ENCODE assay signal across 17 mouse cellular contexts in the genomic region with DNA sequence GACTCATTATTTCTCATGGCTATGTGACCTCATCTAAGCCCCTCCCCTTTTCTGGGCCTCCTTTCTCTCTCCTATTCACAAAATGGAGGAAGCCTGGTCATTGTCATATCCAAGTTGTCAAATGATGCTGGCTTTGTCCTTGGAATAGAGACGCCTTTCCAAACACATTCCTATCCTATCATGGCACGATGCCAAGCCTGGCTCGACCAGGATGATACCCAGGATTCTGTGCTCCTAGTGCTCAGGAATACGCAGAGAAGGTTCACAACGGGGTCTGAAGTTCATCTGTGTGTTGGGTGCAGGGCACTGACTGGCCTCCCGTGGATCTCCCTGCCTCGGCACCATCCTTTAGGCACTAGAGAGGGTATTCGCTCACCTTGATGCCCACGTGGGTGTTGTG. TPM values are rescaled to one million over a fixed set of nuclear protein-coding genes. Genes with fewer than 3 reads are reported as not detected.
"Had no signal": no experiment of that assay in that cellular context is flagged by ENCODE, and none has a peak within 500 bp of the region (broad histone marks: within the 10 kb centered on the region; RNA-seq: fewer than 3 reads in every experiment).

No protein-coding gene starts in this region.

- DNase-seq: kidney, postnatal 4 days; left cerebral cortex, postnatal 4 days; lung, adult 18-20 months; lung, postnatal 4 days; thymus, adult 2 months; thymus, postnatal 25 days had no signal

- H3K27ac ChIP-seq: layer of hippocampus, adult 2 months; limb, embryonic 13.5 days; liver, embryonic 14.5 days had no signal

- H3K4me2 ChIP-seq: limb, embryonic 13.5 days; midbrain, embryonic 11.5 days had no signal

- H3K4me3 ChIP-seq: layer of hippocampus, adult 2 months; limb, embryonic 13.5 days had no signal

- H3K9me3 ChIP-seq: limb, embryonic 13.5 days had no signal

- H3K4me1 ChIP-seq: limb, embryonic 13.5 days had no signal

- H3K9ac ChIP-seq: limb, embryonic 13.5 days; liver, embryonic 14.5 days had no signal

- ATAC-seq: intestine, postnatal 0 days; lung, postnatal 0 days; midbrain, embryonic 16.5 days had no signal

- H3K36me3 ChIP-seq: limb, embryonic 13.5 days had no signal

RNA-seq across cellular contexts. Expression of gene Wnt9b, which starts 18.0 kb away (rescaled TPM):
- total RNA-seq: left cerebral cortex, postnatal 4 days; megakaryocyte, adult 5-6 weeks had no signal

RNA-seq across cellular contexts. Expression of gene Wnt3, which starts 42.4 kb away (rescaled TPM):
- total RNA-seq: liver, adult 2 months; megakaryocyte, adult 5-6 weeks had no signal
- polyA plus RNA-seq: kidney, embryonic 16.5 days; liver, adult 2 months; urinary bladder, adult 2 months had no signal
